Mouse (Mus musculus): ENCODE data around the gene Sulf2. TPM values are rescaled to one million over a fixed set of nuclear protein-coding genes. Genes with fewer than 3 reads are reported as not detected.

Sulf2 gene
- total and polyA plus RNA-seq, 3 experiments: not detected

- TF ChIP-seq ZMIZ1 (IDR thresholded peaks at IDR 0.05; ENCODE audit: low read depth, low read length): no peak
- no peak for TF ChIP-seq E2F4 (IDR thresholded peaks at IDR 0.05; ENCODE audit: borderline replicate concordance, low read depth, low read length)
- no peak for TF ChIP-seq MAZ (IDR thresholded peaks at IDR 0.05; ENCODE audit: low read depth, low read length)
- no peak for TF ChIP-seq JUND (IDR thresholded peaks at IDR 0.05; ENCODE audit: low read depth, low read length)
- no peaks in the 10 kb centered on the region for H3K36me3 ChIP-seq (ENCODE audit: control insufficient read depth in 1 of 2, insufficient read depth in 2 of 2, low read length in 2 of 2)
- H3K27me3 ChIP-seq (ENCODE audit: control insufficient read depth in 1 of 2, insufficient read depth in 2 of 2, low read length in 2 of 2): no peaks in the 10 kb centered on the region
- no peak overlapping the region for H3K9ac ChIP-seq (ENCODE audit: control insufficient read depth, low read depth, low read length, poor library complexity, severe bottlenecking)
- H3K4me1 ChIP-seq (ENCODE audit: control insufficient read depth in 1 of 2, insufficient read depth in 2 of 2, low read length in 2 of 2): no peaks in the 10 kb centered on the region
- H3K27ac ChIP-seq (ENCODE audit: control insufficient read depth, low read depth, low read length): no peak overlapping the region
- no peak overlapping the region for H3K4me3 ChIP-seq (ENCODE audit: control insufficient read depth in 1 of 2, insufficient read depth in 1 of 2, low read depth in 2 of 2, low read length in 2 of 2)
- no peak for DNase-seq (ENCODE audit: low read depth, low spot score)
- H3K9me3 ChIP-seq (replicated peaks; ENCODE audit: insufficient read depth, low read length): no peaks in the 10 kb centered on the region
- no peaks in the 10 kb centered on the region for H3K79me2 ChIP-seq (ENCODE audit: control insufficient read depth, insufficient read depth, low read length, poor library complexity)
These were observed 65.3 kb downstream of the Sulf2 start for GRCm38 (mm10) chr2:166090131-166090581.

GRCm38 (mm10) chr2:166088991-166089390 lies 66.5 kb downstream of the Sulf2 start:
- H3K27me3 ChIP-seq (ENCODE audit: control insufficient read depth in 1 of 2, insufficient read depth in 2 of 2, low read length in 2 of 2): no peaks in the 10 kb centered on the region
- no peak overlapping the region for H3K4me3 ChIP-seq (ENCODE audit: control insufficient read depth in 1 of 2, insufficient read depth in 1 of 2, low read depth in 2 of 2, low read length in 2 of 2)
- no peak overlapping the region for H3K9ac ChIP-seq (ENCODE audit: control insufficient read depth, low read depth, low read length, poor library complexity, severe bottlenecking)
- DNase-seq (ENCODE audit: low read depth, low spot score): no peak
- H3K9me3 ChIP-seq (replicated peaks; ENCODE audit: insufficient read depth, low read length): no peaks in the 10 kb centered on the region
- no peaks in the 10 kb centered on the region for H3K79me2 ChIP-seq (ENCODE audit: control insufficient read depth, insufficient read depth, low read length, poor library complexity)
- H3K27ac ChIP-seq (ENCODE audit: control insufficient read depth, low read depth, low read length): no peak overlapping the region
- H3K36me3 ChIP-seq (ENCODE audit: control insufficient read depth in 1 of 2, insufficient read depth in 2 of 2, low read length in 2 of 2): no peaks in the 10 kb centered on the region
- no peaks in the 10 kb centered on the region for H3K4me1 ChIP-seq (ENCODE audit: control insufficient read depth in 1 of 2, insufficient read depth in 2 of 2, low read length in 2 of 2)
- TF ChIP-seq MXI1 (IDR thresholded peaks at IDR 0.05; ENCODE audit: low read depth, low read length): no peak
- no peak for TF ChIP-seq POLR2AphosphoS2 (IDR thresholded peaks at IDR 0.05; ENCODE audit: low read length)
- TF ChIP-seq TAL1 (IDR thresholded peaks at IDR 0.05; ENCODE audit: low read length): no peak
- no peak for TF ChIP-seq ELF1 (IDR thresholded peaks at IDR 0.05; ENCODE audit: low read depth, low read length)
- no peak for TF ChIP-seq MAFK (IDR thresholded peaks at IDR 0.05; ENCODE audit: borderline replicate concordance, low read depth, low read length)
- TF ChIP-seq BHLHE40 (IDR thresholded peaks at IDR 0.05; ENCODE audit: borderline replicate concordance, low read depth, low read length): no peak
- TF ChIP-seq ZKSCAN1 (IDR thresholded peaks at IDR 0.05; ENCODE audit: low read depth, low read length): no peak
- no peak for TF ChIP-seq USF2 (IDR thresholded peaks at IDR 0.05; ENCODE audit: borderline replicate concordance in 1 of 2, insufficient read depth in 1 of 2, low read depth in 1 of 2, low read length in 2 of 2)
- no peak for TF ChIP-seq POLR2A (IDR thresholded peaks at IDR 0.05; ENCODE audit: control insufficient read depth in 1 of 2, insufficient read depth in 1 of 2, low read depth in 1 of 2, low read length in 2 of 2, poor library complexity in 1 of 2)
- TF ChIP-seq JUND (IDR thresholded peaks at IDR 0.05; ENCODE audit: low read depth, low read length): no peak
- TF ChIP-seq MEF2A (IDR thresholded peaks at IDR 0.05; ENCODE audit: extremely low read depth, insufficient replicate concordance, low read depth, low read length, poor library complexity, severe bottlenecking): no peak
- TF ChIP-seq MYC (IDR thresholded peaks at IDR 0.05; ENCODE audit: low read depth, low read length): no peak
- TF ChIP-seq TBP (IDR thresholded peaks at IDR 0.05; ENCODE audit: low read depth, low read length): no peak
- TF ChIP-seq ZMIZ1 (IDR thresholded peaks at IDR 0.05; ENCODE audit: low read depth, low read length): no peak
- no peak for TF ChIP-seq UBTF (IDR thresholded peaks at IDR 0.05; ENCODE audit: borderline replicate concordance, insufficient read depth, low read depth, low read length)
- no peak for TF ChIP-seq CHD1 (IDR thresholded peaks at IDR 0.05; ENCODE audit: low read depth, low read length)
- TF ChIP-seq CHD2 (IDR thresholded peaks at IDR 0.05; ENCODE audit: low read length): no peak
- TF ChIP-seq ETS1 (IDR thresholded peaks at IDR 0.05; ENCODE audit: low read depth, low read length): no peak
- no peak for TF ChIP-seq EP300 (IDR thresholded peaks at IDR 0.05; ENCODE audit: low read depth in 1 of 2, low read length in 2 of 2)
- no peak for TF ChIP-seq SMC3 (IDR thresholded peaks at IDR 0.05; ENCODE audit: low read depth, low read length)
